Mouse (Mus musculus): ENCODE measurements at regions not wholly inside any gene's neighbourhood (a gene's known extent, or its start where the extent isn't known, plus 50 kb on each side); places are given as distances from the start of the nearest gene placed in this dataset.

GRCm38 (mm10) chr7:36060426-36060825 lies 257.6 kb upstream of the Zfp507 start:
- TF ChIP-seq CTCF (IDR thresholded peaks at IDR 0.05; ENCODE audit: low read depth) (no peak), EP300 (optimal IDR thresholded peaks at IDR 0.05) (no peak)
